Mouse (Mus musculus) lung, embryonic 14.5 days (tissue): ENCODE measurements around the gene Ly6c1. TPM values are rescaled to one million over a fixed set of nuclear protein-coding genes. Genes with fewer than 3 reads are reported as not detected.
"Not testable (repeated sequence)": the region's sequence is repeated elsewhere in the genome, so short reads cannot be mapped to it uniquely, and the experiment has no call there.

Experiments used
- ATAC-seq: fragments of 200-750 bp; cut with Nextera tagmentation; 2 replicates; pipeline ENCODE4 v1.8.0; 2017; ENCODE audit warnings: mild to moderate bottlenecking, moderate TSS enrichment, moderate library complexity; ENCODE audit not compliant: insufficient read depth
- DNase-seq: peaks from one replicate; pipeline ENCODE4 v3.0.0-alpha.2; 2015
- H3K27ac ChIP-seq: fragments of 300-500 bp; sonication (generic); 2 replicates; pipeline ENCODE4 v1.5.1; 2014; ENCODE audit warnings: low read depth, mild to moderate bottlenecking, moderate library complexity
- H3K27me3 ChIP-seq: fragments of 300-500 bp; sonication (generic); 2 replicates; pipeline ENCODE4 v1.6.1; 2014; ENCODE audit warnings: low read length, control low read depth; ENCODE audit not compliant: insufficient read depth
- H3K36me3 ChIP-seq: fragments of 300-500 bp; sonication (generic); 2 replicates; pipeline ENCODE4 v1.6.1; 2014; ENCODE audit warnings: control low read depth; ENCODE audit not compliant: insufficient read depth
- H3K4me1 ChIP-seq: fragments of 300-500 bp; sonication (generic); 2 replicates; pipeline ENCODE4 v1.6.1; 2014; ENCODE audit warnings: antibody characterized with exemption, control low read depth; ENCODE audit not compliant: insufficient read depth
- H3K4me2 ChIP-seq: fragments of 300-500 bp; sonication (generic); 2 replicates; pipeline ENCODE4 v1.6.1; 2014; ENCODE audit warnings: mild to moderate bottlenecking
- H3K4me3 ChIP-seq: fragments of 300-500 bp; sonication (generic); 2 replicates; pipeline ENCODE4 v1.5.1; 2014; ENCODE audit warnings: low read depth, low read length
- H3K9ac ChIP-seq: fragments of 300-500 bp; sonication (generic); 2 replicates; pipeline ENCODE4 v1.6.1; 2014
- H3K9me3 ChIP-seq: fragments of 300-500 bp; sonication (generic); 2 replicates; pipeline ENCODE4 v1.6.1; 2016; ENCODE audit warnings: low read depth, low read length, control low read depth
- CTCF ChIP-seq: IDR thresholded peaks from 2 replicates; pipeline ENCODE4 v1.5.1; 2016; ENCODE audit warnings: antibody characterized with exemption, low read depth
- WGBS: fragments of 180-500 bp; shearing (Covaris S2); extraction: QIAGEN DNeasy Blood & Tissue Kit; methylation state at CpG from one replicate; pipeline ENCODE4 v1.1.7; 2014; 5-methylcytosine and 5-hydroxymethylcytosine counted together
- polyA plus RNA-seq: library from polyadenylated mRNA; unstranded; fragments of >200 nt; fragmentation: Nextera tagmentation; extraction: Ambion mirVana; gene quantifications from 2 replicates; pipeline ENCODE4 v1.2.1, GENCODE M21; 2014

The Ly6c1 gene
- 7.5 and 9.4 TPM in 2 replicates for polyA plus RNA-seq

GRCm38 (mm10) chr15:75048642-75049261 lies at the start of gene Ly6c1:
Gene Ly6c1, minus strand, starts transcription at chr15:75048830.
- not testable (repeated sequence) for ATAC-seq, H3K27ac ChIP-seq

GRCm38 (mm10) chr15:75088041-75088440 lies 39.4 kb upstream of the Ly6c1 start:
- H3K9me3 ChIP-seq, H3K4me3 ChIP-seq, ATAC-seq, H3K4me1 ChIP-seq, DNase-seq, H3K36me3 ChIP-seq, H3K27me3 ChIP-seq, H3K9ac ChIP-seq, H3K27ac ChIP-seq, H3K4me2 ChIP-seq: not testable (repeated sequence)
- WGBS: 7% methylated on average over 2 of the region's 2 CpGs
- TF ChIP-seq CTCF: peak; percentile 65

More at GRCm38 (mm10) chr15:75048642-75049261, at the start of gene Ly6c1:
- H3K4me1 ChIP-seq, H3K36me3 ChIP-seq, H3K9me3 ChIP-seq, H3K4me2 ChIP-seq, H3K9ac ChIP-seq, DNase-seq, H3K27me3 ChIP-seq, H3K4me3 ChIP-seq: not testable (repeated sequence)
- 58% methylated on average over 1 of the region's 1 CpGs for WGBS

- H3K27me3 ChIP-seq: no peaks in the 10 kb centered on the region
- no peaks in the 10 kb centered on the region for H3K9me3 ChIP-seq
- H3K36me3 ChIP-seq: no peaks in the 10 kb centered on the region
- H3K4me3 ChIP-seq: no peak overlapping the region
- H3K9ac ChIP-seq: no peak overlapping the region
- 90% methylated on average over 4 of the region's 4 CpGs for WGBS
- TF ChIP-seq CTCF: no peak
- no peaks in the 10 kb centered on the region for H3K4me1 ChIP-seq
- DNase-seq: no peak
- H3K27ac ChIP-seq: no peak overlapping the region
- H3K4me2 ChIP-seq: no peak overlapping the region
- ATAC-seq: no peak
Observed at GRCm38 (mm10) chr15:75069965-75070364, 21.3 kb upstream of the Ly6c1 start.

GRCm38 (mm10) chr15:75062030-75062574 lies 13.5 kb upstream of the Ly6c1 start:
- 24% methylated on average over 5 of the region's 6 CpGs for WGBS

GRCm38 (mm10) chr15:75060505-75060904 lies 11.9 kb upstream of the Ly6c1 start:
- Histone ChIP-seq H3K27me3 (no peaks in the 10 kb centered on the region), H3K9ac (no peak overlapping the region), H3K36me3 (no peaks in the 10 kb centered on the region), H3K4me2 (no peak overlapping the region), H3K27ac (no peak overlapping the region), H3K4me3 (no peak overlapping the region), H3K4me1 (no peaks in the 10 kb centered on the region), H3K9me3 (no peaks in the 10 kb centered on the region)
- TF ChIP-seq CTCF: peak; percentile 78
- ATAC-seq: no peak
- DNase-seq: peak; percentile 46

More at GRCm38 (mm10) chr15:75062030-75062574, 13.5 kb upstream of the Ly6c1 start:
- not testable (repeated sequence) for ATAC-seq, H3K9ac ChIP-seq, H3K4me1 ChIP-seq, H3K36me3 ChIP-seq, H3K27ac ChIP-seq, H3K9me3 ChIP-seq, H3K4me2 ChIP-seq, H3K27me3 ChIP-seq, H3K4me3 ChIP-seq
- TF ChIP-seq CTCF: peak; percentile 69
- DNase-seq: peak; percentile 71

GRCm38 (mm10) chr15:75055985-75056384 lies 7.4 kb upstream of the Ly6c1 start:
- H3K4me3 ChIP-seq: no peak overlapping the region
- WGBS: 70% methylated on average over 2 of the region's 2 CpGs

GRCm38 (mm10) chr15:75055425-75055824 lies 6.8 kb upstream of the Ly6c1 start:
- H3K4me3 ChIP-seq, H3K4me2 ChIP-seq, H3K9me3 ChIP-seq, H3K4me1 ChIP-seq, H3K9ac ChIP-seq, ATAC-seq, H3K27ac ChIP-seq, H3K27me3 ChIP-seq, H3K36me3 ChIP-seq: not testable (repeated sequence)
- 45% methylated on average over 3 of the region's 3 CpGs for WGBS
- peak; percentile 10 for DNase-seq

More at GRCm38 (mm10) chr15:75055985-75056384, 7.4 kb upstream of the Ly6c1 start:
- Histone ChIP-seq H3K4me2 (no peak overlapping the region), H3K27me3 (no peaks in the 10 kb centered on the region), H3K27ac (no peak overlapping the region), H3K4me1 (no peaks in the 10 kb centered on the region), H3K9me3 (no peaks in the 10 kb centered on the region), H3K36me3 (no peaks in the 10 kb centered on the region), H3K9ac (no peak overlapping the region)
- DNase-seq (no peak), ATAC-seq (no peak)
- TF ChIP-seq CTCF: no peak

- H3K27me3 ChIP-seq, H3K36me3 ChIP-seq, H3K27ac ChIP-seq, H3K9me3 ChIP-seq, DNase-seq, H3K4me3 ChIP-seq, H3K4me1 ChIP-seq, H3K9ac ChIP-seq, H3K4me2 ChIP-seq, ATAC-seq: not testable (repeated sequence)
- WGBS: 82% methylated on average over 2 of the region's 2 CpGs
Observed at GRCm38 (mm10) chr15:75052414-75052813, 3.8 kb upstream of the Ly6c1 start.

- not testable (repeated sequence) for H3K9ac ChIP-seq, H3K4me1 ChIP-seq, H3K27ac ChIP-seq, H3K36me3 ChIP-seq, H3K9me3 ChIP-seq, DNase-seq, H3K27me3 ChIP-seq, H3K4me3 ChIP-seq, ATAC-seq, H3K4me2 ChIP-seq
- 35% methylated on average over 2 of the region's 3 CpGs for WGBS
Observed at GRCm38 (mm10) chr15:75051141-75051540, 2.5 kb upstream of the Ly6c1 start.

- not testable (repeated sequence) for H3K4me2 ChIP-seq, H3K4me1 ChIP-seq, H3K36me3 ChIP-seq, H3K4me3 ChIP-seq, H3K27me3 ChIP-seq, DNase-seq, ATAC-seq, H3K9me3 ChIP-seq, H3K27ac ChIP-seq, H3K9ac ChIP-seq
- 85% methylated on average over 1 of the region's 1 CpGs for WGBS
Observed at GRCm38 (mm10) chr15:75050593-75050992, 2.0 kb upstream of the Ly6c1 start.
